Mouse (Mus musculus) forebrain, embryonic 12.5 days (tissue): Measurements from ENCODE around the gene Myf6. TPM values are rescaled to one million over a fixed set of nuclear protein-coding genes. Genes with fewer than 3 reads are reported as not detected.

Experiments
- ATAC-seq: fragments of 200-750 bp; cut with Nextera tagmentation; 2 replicates; pipeline ENCODE4 v1.8.0; 2017; ENCODE audit warnings: moderate TSS enrichment; ENCODE audit not compliant: low FRiP score
- H3K27ac ChIP-seq: fragments of 300-500 bp; sonication (generic); 2 replicates; pipeline ENCODE4 v1.5.1; 2016; ENCODE audit warnings: mild to moderate bottlenecking
- H3K27me3 ChIP-seq: fragments of 300-500 bp; sonication (generic); 2 replicates; pipeline ENCODE4 v1.6.1; 2016; ENCODE audit warnings: mild to moderate bottlenecking
- H3K36me3 ChIP-seq: fragments of 300-500 bp; sonication (generic); replicated peaks from 2 replicates; pipeline ENCODE4 v1.6.1; 2016; ENCODE audit warnings: mild to moderate bottlenecking
- H3K4me1 ChIP-seq: fragments of 300-500 bp; sonication (generic); 2 replicates; pipeline ENCODE4 v1.6.1; 2016
- H3K4me2 ChIP-seq: fragments of 300-500 bp; sonication (generic); 2 replicates; pipeline ENCODE4 v1.6.1; 2016; ENCODE audit warnings: mild to moderate bottlenecking, moderate library complexity
- H3K4me3 ChIP-seq: fragments of 300-500 bp; sonication (generic); replicated peaks from 2 replicates; pipeline ENCODE4 v1.5.1; 2016; ENCODE audit warnings: mild to moderate bottlenecking
- H3K9ac ChIP-seq: fragments of 300-500 bp; sonication (generic); 2 replicates; pipeline ENCODE4 v1.6.1; 2016; ENCODE audit warnings: mild to moderate bottlenecking
- H3K9me3 ChIP-seq: fragments of 300-500 bp; sonication (generic); 2 replicates; pipeline ENCODE4 v1.6.1; 2016
- WGBS: fragments of 180-500 bp; shearing (Covaris S2); methylation state at CpG from one replicate; pipeline ENCODE4 v1.1.7; 2016; 5-methylcytosine and 5-hydroxymethylcytosine counted together
- polyA plus RNA-seq: library from polyadenylated mRNA; unstranded; fragments of >200 nt; fragmentation: Nextera tagmentation; extraction: Ambion mirVana; gene quantifications from 2 replicates; pipeline ENCODE4 v1.2.1, GENCODE M21; 2016

Gene Myf6
- 0.15 TPM in 1 of 2 replicates, not detected in the other for polyA plus RNA-seq

- 89% methylated on average over 6 of the region's 6 CpGs for WGBS
- no peaks in the 10 kb centered on the region for H3K9me3 ChIP-seq
- ATAC-seq, result no peak
- peaks cover 7% of the 10 kb centered on the region; the same call in 1 of the 2 replicates for H3K27me3 ChIP-seq
- H3K4me2 ChIP-seq, result peak within 1 kb of the TSS; percentile 48
- peaks cover 14% of the 10 kb centered on the region for H3K4me1 ChIP-seq
- H3K27ac ChIP-seq, result no peak within 1 kb of the TSS
- H3K9ac ChIP-seq, result no peak within 1 kb of the TSS
- no peaks in the 10 kb centered on the region for H3K36me3 ChIP-seq
- H3K4me3 ChIP-seq, result peak within 1 kb of the TSS; percentile 22
Measured at GRCm38 (mm10) chr10:107494568-107494967, at the start of gene Myf6. Myf6 (minus strand) TSS chr10:107494737.

GRCm38 (mm10) chr10:107543026-107543425 is 48.5 kb upstream of the Myf6 start:
- Histone ChIP-seq H3K36me3 (no peaks in the 10 kb centered on the region), H3K4me2 (no peak overlapping the region), H3K4me3 (no peak overlapping the region), H3K27me3 (no peaks in the 10 kb centered on the region), H3K27ac (no peak overlapping the region), H3K4me1 (no peaks in the 10 kb centered on the region), H3K9ac (no peak overlapping the region), H3K9me3 (no peaks in the 10 kb centered on the region)
- WGBS, result 76% methylated on average over 1 of the region's 1 CpGs
- ATAC-seq, result no peak

GRCm38 (mm10) chr10:107528758-107529157 is 34.2 kb upstream of the Myf6 start:
- no peaks in the 10 kb centered on the region for H3K4me1 ChIP-seq
- H3K27me3 ChIP-seq, result no peaks in the 10 kb centered on the region
- WGBS, result 77% methylated on average over 1 of the region's 1 CpGs

GRCm38 (mm10) chr10:107519216-107519615 is 24.7 kb upstream of the Myf6 start:
- Histone ChIP-seq H3K4me2 (no peak overlapping the region), H3K27me3 (no peaks in the 10 kb centered on the region), H3K4me3 (no peak overlapping the region), H3K9me3 (no peaks in the 10 kb centered on the region), H3K4me1 (no peaks in the 10 kb centered on the region), H3K27ac (no peak overlapping the region), H3K36me3 (no peaks in the 10 kb centered on the region), H3K9ac (no peak overlapping the region)
- 87% methylated on average over 5 of the region's 5 CpGs for WGBS
- ATAC-seq, result no peak

More at GRCm38 (mm10) chr10:107528758-107529157, 34.2 kb upstream of the Myf6 start:
- Histone ChIP-seq H3K9me3 (no peaks in the 10 kb centered on the region), H3K36me3 (no peaks in the 10 kb centered on the region), H3K27ac (no peak overlapping the region), H3K4me3 (no peak overlapping the region), H3K4me2 (no peak overlapping the region), H3K9ac (no peak overlapping the region)
- ATAC-seq, result no peak

- no peak for ATAC-seq
- H3K36me3 ChIP-seq, result no peaks in the 10 kb centered on the region
- H3K4me1 ChIP-seq, result no peaks in the 10 kb centered on the region
- no peaks in the 10 kb centered on the region for H3K27me3 ChIP-seq
- no peak overlapping the region for H3K4me2 ChIP-seq
- no peak overlapping the region for H3K9ac ChIP-seq
- WGBS, result 87% methylated on average over 7 of the region's 7 CpGs
- no peaks in the 10 kb centered on the region for H3K9me3 ChIP-seq
- H3K4me3 ChIP-seq, result no peak overlapping the region
- no peak overlapping the region for H3K27ac ChIP-seq
Measured at GRCm38 (mm10) chr10:107516641-107517040, 22.1 kb upstream of the Myf6 start.

- no peak; the same call in 1 of the 2 replicates for ATAC-seq
- Histone ChIP-seq H3K4me1 (no peaks in the 10 kb centered on the region), H3K27me3 (no peaks in the 10 kb centered on the region), H3K9me3 (no peaks in the 10 kb centered on the region), H3K4me2 (no peak overlapping the region), H3K4me3 (no peak overlapping the region), H3K9ac (no peak overlapping the region), H3K36me3 (no peaks in the 10 kb centered on the region), H3K27ac (no peak overlapping the region)
- WGBS, result 69% methylated on average over 7 of the region's 7 CpGs
Measured at GRCm38 (mm10) chr10:107514735-107515134, 20.2 kb upstream of the Myf6 start.

- Histone ChIP-seq H3K9me3 (no peaks in the 10 kb centered on the region), H3K4me1 (no peaks in the 10 kb centered on the region), H3K27me3 (no peaks in the 10 kb centered on the region), H3K36me3 (no peaks in the 10 kb centered on the region), H3K4me3 (no peak overlapping the region), H3K27ac (no peak overlapping the region), H3K4me2 (no peak overlapping the region), H3K9ac (no peak overlapping the region)
- 86% methylated on average over 2 of the region's 2 CpGs for WGBS
- ATAC-seq, result no peak
Measured at GRCm38 (mm10) chr10:107506397-107506796, 11.9 kb upstream of the Myf6 start.

- Histone ChIP-seq H3K27me3 (no peaks in the 10 kb centered on the region), H3K36me3 (no peaks in the 10 kb centered on the region), H3K4me3 (no peak overlapping the region), H3K4me1 (no peaks in the 10 kb centered on the region), H3K9ac (no peak overlapping the region), H3K27ac (no peak overlapping the region), H3K9me3 (no peaks in the 10 kb centered on the region), H3K4me2 (no peak overlapping the region)
- ATAC-seq, result no peak
- 73% methylated on average over 4 of the region's 4 CpGs for WGBS
Measured at GRCm38 (mm10) chr10:107503430-107503829, 8.9 kb upstream of the Myf6 start.

- Histone ChIP-seq H3K4me1 (no peaks in the 10 kb centered on the region), H3K9ac (no peak overlapping the region), H3K4me2 (no peak overlapping the region), H3K4me3 (no peak overlapping the region), H3K27me3 (no peaks in the 10 kb centered on the region), H3K36me3 (no peaks in the 10 kb centered on the region), H3K27ac (no peak overlapping the region), H3K9me3 (no peaks in the 10 kb centered on the region)
- no peak for ATAC-seq
- 91% methylated on average over 7 of the region's 7 CpGs for WGBS
Measured at GRCm38 (mm10) chr10:107502193-107502592, 7.7 kb upstream of the Myf6 start.

GRCm38 (mm10) chr10:107499656-107500055 is 5.1 kb upstream of the Myf6 start:
- H3K4me1 ChIP-seq, result no peaks in the 10 kb centered on the region
- H3K27me3 ChIP-seq, result no peaks in the 10 kb centered on the region
- no peaks in the 10 kb centered on the region for H3K9me3 ChIP-seq
- no peak overlapping the region for H3K27ac ChIP-seq
- no peaks in the 10 kb centered on the region for H3K36me3 ChIP-seq
- H3K4me3 ChIP-seq, result no peak overlapping the region
- no peak for ATAC-seq
- H3K9ac ChIP-seq, result no peak overlapping the region
- no peak overlapping the region for H3K4me2 ChIP-seq
- WGBS, result 89% methylated on average over 7 of the region's 7 CpGs

- Histone ChIP-seq H3K36me3 (no peaks in the 10 kb centered on the region), H3K9me3 (no peaks in the 10 kb centered on the region), H3K4me2 (no peak overlapping the region), H3K4me3 (no peak overlapping the region), H3K4me1 (peaks cover 14% of the 10 kb centered on the region), H3K27ac (no peak overlapping the region), H3K9ac (no peak overlapping the region), H3K27me3 (peaks cover 7% of the 10 kb centered on the region; the same call in 1 of the 2 replicates)
- 92% methylated on average over 1 of the region's 1 CpGs for WGBS
- ATAC-seq, result no peak
Measured at GRCm38 (mm10) chr10:107496402-107496801, 1.9 kb upstream of the Myf6 start.

GRCm38 (mm10) chr10:107493580-107494474 is 710 bp downstream of the Myf6 start:
- WGBS, result 44% methylated on average over 20 of the region's 20 CpGs

More at GRCm38 (mm10) chr10:107493580-107494474, 710 bp downstream of the Myf6 start:
- H3K4me2 ChIP-seq, result peak overlapping the region; percentile 48
- H3K9me3 ChIP-seq, result no peaks in the 10 kb centered on the region
- peaks cover 16% of the 10 kb centered on the region for H3K4me1 ChIP-seq
- peaks cover 7% of the 10 kb centered on the region; the same call in 1 of the 2 replicates for H3K27me3 ChIP-seq
- ATAC-seq, result peak; percentile 66; the same call in 1 of the 2 replicates
- peak overlapping the region; percentile 22 for H3K4me3 ChIP-seq
- H3K9ac ChIP-seq, result no peak overlapping the region
- no peaks in the 10 kb centered on the region for H3K36me3 ChIP-seq
- H3K27ac ChIP-seq, result no peak overlapping the region
